In the genomic region with DNA sequence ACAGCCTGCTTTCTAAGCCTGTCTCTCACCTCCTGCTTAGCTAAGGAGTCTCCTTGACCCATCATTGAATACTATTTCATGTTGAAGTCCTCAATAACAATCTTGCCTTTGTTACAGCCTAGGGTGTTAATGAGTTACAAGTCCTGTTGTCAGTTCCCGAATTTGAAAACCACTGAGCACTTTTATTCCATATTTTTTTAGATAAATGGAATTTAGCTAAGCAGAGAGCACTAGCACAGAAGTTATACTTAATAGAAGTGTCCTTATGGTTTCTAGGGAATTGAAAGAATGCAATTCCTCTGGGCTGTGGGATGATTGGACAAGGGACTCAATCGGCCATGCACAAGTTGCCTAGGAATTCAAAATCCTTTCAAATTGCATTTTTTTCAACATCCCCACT, we compare ENCODE assay signal across 31 mouse cellular contexts.
"Had no signal": no experiment of that assay in that cellular context is flagged by ENCODE, and none has a peak within 500 bp of the region (broad histone marks: within the 10 kb centered on the region; RNA-seq: fewer than 3 reads in every experiment).

No protein-coding gene starts in this region.

- H3K27me3 ChIP-seq: limb, embryonic 12.5 days; limb, embryonic 13.5 days; limb, embryonic 15.5 days; liver, embryonic 12.5 days; liver, embryonic 13.5 days; liver, embryonic 15.5 days; lung, embryonic 15.5 days; megakaryocyte, embryonic 14.5 days; midbrain, embryonic 12.5 days; midbrain, embryonic 13.5 days; midbrain, embryonic 15.5 days; neural tube, embryonic 12.5 days had no signal

- H3K27ac ChIP-seq: left cerebral cortex, adult 2 months; limb, embryonic 10.5 days; limb, embryonic 12.5 days; limb, embryonic 13.5 days; limb, embryonic 15.5 days; liver, embryonic 12.5 days; liver, embryonic 13.5 days; liver, embryonic 14.5 days; liver, embryonic 15.5 days; lung, embryonic 15.5 days; macrophage; midbrain, embryonic 10.5 days; midbrain, embryonic 12.5 days; midbrain, embryonic 13.5 days; midbrain, embryonic 15.5 days; neural tube, embryonic 12.5 days had no signal

- H3K4me3 ChIP-seq: left cerebral cortex, adult 2 months; limb, embryonic 10.5 days; limb, embryonic 12.5 days; limb, embryonic 13.5 days; limb, embryonic 15.5 days; liver, embryonic 12.5 days; liver, embryonic 13.5 days; liver, embryonic 15.5 days; lung, embryonic 15.5 days; megakaryocyte, embryonic 14.5 days; midbrain, embryonic 10.5 days; midbrain, embryonic 12.5 days; midbrain, embryonic 13.5 days; midbrain, embryonic 15.5 days; myocyte; neural tube, embryonic 12.5 days had no signal

- ATAC-seq: liver, embryonic 12.5 days; liver, postnatal 0 days; lung, postnatal 0 days; midbrain, embryonic 13.5 days; midbrain, embryonic 15.5 days; midbrain, embryonic 16.5 days had no signal

- H3K9me3 ChIP-seq: limb, embryonic 10.5 days; limb, embryonic 12.5 days; limb, embryonic 13.5 days; limb, embryonic 15.5 days; liver, embryonic 12.5 days; liver, embryonic 13.5 days; liver, embryonic 15.5 days; lung, embryonic 15.5 days; megakaryocyte, embryonic 14.5 days; midbrain, embryonic 10.5 days; midbrain, embryonic 12.5 days; midbrain, embryonic 13.5 days; midbrain, embryonic 15.5 days; neural tube, embryonic 12.5 days had no signal

- H3K36me3 ChIP-seq: limb, embryonic 10.5 days; limb, embryonic 12.5 days; limb, embryonic 13.5 days; limb, embryonic 15.5 days; liver, embryonic 12.5 days; liver, embryonic 13.5 days; liver, embryonic 15.5 days; lung, embryonic 15.5 days; midbrain, embryonic 10.5 days; midbrain, embryonic 12.5 days; midbrain, embryonic 13.5 days; midbrain, embryonic 15.5 days; neural tube, embryonic 12.5 days had no signal

- H3K4me2 ChIP-seq: limb, embryonic 12.5 days; limb, embryonic 13.5 days; limb, embryonic 15.5 days; liver, embryonic 11.5 days; liver, embryonic 12.5 days; liver, embryonic 13.5 days; liver, embryonic 15.5 days; lung, embryonic 14.5 days; lung, embryonic 15.5 days; midbrain, embryonic 12.5 days; midbrain, embryonic 13.5 days; midbrain, embryonic 15.5 days; neural tube, embryonic 12.5 days had no signal

- H3K9ac ChIP-seq: limb, embryonic 12.5 days; limb, embryonic 13.5 days; limb, embryonic 15.5 days; liver, embryonic 12.5 days; liver, embryonic 13.5 days; liver, embryonic 14.5 days; liver, embryonic 15.5 days; liver, postnatal 0 days; lung, embryonic 14.5 days; lung, embryonic 15.5 days; midbrain, embryonic 12.5 days; midbrain, embryonic 13.5 days; midbrain, embryonic 15.5 days; neural tube, embryonic 12.5 days had no signal

- DNase-seq: left cerebral cortex, postnatal 4 days; liver; liver, embryonic 13.5 days; liver, postnatal 0 days; lung, adult 18-20 months; lung, embryonic 14.5 days; lung, postnatal 10 days; lung, postnatal 14 days; lung, postnatal 36 days; lung, postnatal 4 days; midbrain, embryonic 14.5 days had no signal

- H3K4me1 ChIP-seq: limb, embryonic 10.5 days; limb, embryonic 12.5 days; limb, embryonic 13.5 days; limb, embryonic 15.5 days; liver, embryonic 12.5 days; liver, embryonic 13.5 days; liver, embryonic 15.5 days; lung, embryonic 15.5 days; megakaryocyte, embryonic 14.5 days; midbrain, embryonic 10.5 days; midbrain, embryonic 12.5 days; midbrain, embryonic 13.5 days; midbrain, embryonic 15.5 days; neural tube, embryonic 12.5 days had no signal
